Mouse (Mus musculus): ENCODE measurements around the gene Pla2g2c. TPM values are rescaled to one million over a fixed set of nuclear protein-coding genes. Genes with fewer than 3 reads are reported as not detected.
A peak's percentile ranks its signal among the peaks of the same experiment; 100 is the strongest.

Pla2g2c gene
- total RNA-seq, 4 experiments from 2014 or later: 0.17 to 0.19 TPM; not detected in 2

DNA sequence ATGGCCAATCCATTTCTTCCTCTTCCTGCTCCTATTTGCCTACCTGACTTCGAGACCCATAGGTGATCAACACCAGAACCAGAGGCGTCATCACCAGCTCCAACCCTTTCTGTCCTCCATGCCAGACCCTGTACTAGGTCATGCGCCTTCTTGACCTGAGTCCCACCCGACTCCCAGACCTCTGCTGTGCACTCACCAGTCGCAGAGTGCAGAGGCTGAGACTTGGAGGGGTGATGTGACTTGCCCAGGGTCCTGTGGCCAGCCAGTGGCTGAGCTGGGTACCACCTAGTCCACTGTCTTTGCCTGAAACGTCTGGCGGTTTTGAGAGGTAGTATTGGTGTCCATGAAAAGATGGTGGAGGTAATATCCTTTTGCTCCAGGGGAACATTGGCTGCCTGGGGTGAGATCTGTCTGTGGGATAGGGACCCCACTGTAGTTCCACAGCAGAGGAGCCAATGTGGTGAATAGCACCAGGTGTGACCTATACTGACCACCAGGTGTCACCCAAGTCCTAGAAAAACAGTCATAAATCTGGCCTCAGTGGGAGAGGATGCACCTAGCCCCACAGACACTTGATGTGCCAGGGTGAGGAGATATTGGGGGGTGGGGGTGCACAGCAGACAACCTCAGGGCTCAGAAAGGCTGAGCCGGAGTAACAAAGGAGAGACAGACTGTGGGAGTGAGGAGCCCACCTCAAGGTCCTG is 23.9 kb downstream of the Pla2g2c start:
- DNase-seq (ENCODE audit: low spot score): peak; percentile 45

DNA sequence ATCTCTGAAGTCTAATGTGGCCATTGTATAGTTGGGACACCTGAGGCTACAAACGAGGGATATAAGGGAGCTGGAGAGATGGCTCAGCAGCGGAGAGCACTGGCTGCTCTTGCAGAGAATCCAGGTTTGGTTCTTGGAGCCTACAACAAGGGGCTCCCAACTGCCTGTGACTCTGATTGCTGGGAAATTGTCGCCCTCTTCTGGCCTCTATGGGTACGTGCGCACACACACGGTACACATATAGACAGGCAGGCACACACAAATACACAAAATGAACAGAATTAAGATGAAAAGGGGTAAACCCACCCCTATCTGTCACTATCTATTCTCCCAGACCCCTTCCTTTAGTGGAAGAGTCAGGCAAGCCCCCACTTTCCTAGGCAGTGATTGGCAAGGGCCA is 28.0 kb downstream of the Pla2g2c start:
- DNase-seq (ENCODE audit: low spot score): no peak

GRCm38 (mm10) chr4:138753608-138754007 is 29.0 kb downstream of the Pla2g2c start:
- no peak for DNase-seq (ENCODE audit: low spot score)

- no peak for DNase-seq (ENCODE audit: low spot score)
Measured at GRCm38 (mm10) chr4:138754432-138754831, 29.8 kb downstream of the Pla2g2c start.

DNA sequence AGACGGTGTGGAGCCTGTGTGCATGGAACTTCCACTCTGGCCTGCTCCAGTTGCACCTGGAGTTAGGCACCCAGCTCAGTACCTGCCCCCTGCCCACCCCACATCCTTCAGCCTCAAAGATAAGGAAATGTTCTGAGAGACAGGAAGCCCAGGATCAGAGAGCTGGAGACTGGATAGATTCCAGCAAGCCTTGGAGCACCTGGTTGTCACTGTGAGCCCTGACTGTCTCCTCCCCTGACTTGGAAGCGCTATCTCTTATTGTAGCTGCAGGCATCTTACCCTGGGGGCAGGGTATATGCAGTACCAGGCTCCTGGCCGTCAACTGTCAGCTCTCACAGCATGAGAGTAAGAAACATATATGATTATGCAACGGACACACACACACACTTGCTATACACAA is 30.8 kb downstream of the Pla2g2c start:
- DNase-seq (ENCODE audit: low spot score): no peak

GRCm38 (mm10) chr4:138755983-138756382 is 31.4 kb downstream of the Pla2g2c start:
- DNase-seq (ENCODE audit: low spot score): no peak

DNA sequence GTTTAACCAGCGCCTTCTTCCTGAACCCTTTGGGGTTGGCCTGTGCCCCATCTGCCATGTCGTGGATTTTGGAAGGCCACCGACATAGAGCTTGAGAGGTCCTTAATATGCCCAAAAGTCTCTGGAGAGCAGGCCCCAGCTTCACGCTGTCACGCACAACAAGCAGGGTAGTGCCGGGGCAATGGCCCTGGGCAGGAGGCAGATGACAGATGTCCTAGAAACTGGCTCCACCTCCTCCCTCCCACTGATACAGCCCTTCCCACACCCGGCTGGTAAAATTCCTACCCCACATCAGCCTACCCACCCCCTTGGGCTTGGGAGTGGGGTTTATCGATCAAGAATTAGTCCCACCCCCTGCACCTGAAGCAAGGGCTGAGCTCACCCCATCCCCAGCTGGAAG is 32.8 kb downstream of the Pla2g2c start, which contains the start of gene Pla2g2f:
Pla2g2f (minus strand) TSS at position 211 of the 400 bp plus-strand sequence.
- no peak for DNase-seq (ENCODE audit: low spot score)

DNA sequence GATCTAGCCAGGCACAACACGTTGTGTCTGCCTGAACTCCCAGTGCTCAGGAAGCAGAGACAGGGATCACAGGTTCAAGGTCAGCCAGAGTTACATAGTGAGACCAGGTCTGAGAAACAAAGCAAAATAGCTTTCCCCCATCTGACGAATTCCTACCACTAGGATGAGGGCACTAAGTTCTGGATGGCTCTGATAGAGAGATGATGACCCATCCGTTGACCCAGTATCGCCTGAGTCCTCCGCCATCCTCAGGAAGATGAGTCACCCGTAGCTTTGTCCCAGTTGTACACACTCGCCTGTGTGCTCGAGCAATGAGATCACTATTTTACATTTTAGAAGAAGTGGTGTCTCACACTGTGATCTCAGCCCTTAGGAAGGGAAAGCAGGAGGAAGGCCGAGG is 37.7 kb downstream of the Pla2g2c start:
- DNase-seq (ENCODE audit: low spot score): no peak

- no peak for DNase-seq (ENCODE audit: low spot score)
Measured at GRCm38 (mm10) chr4:138771970-138772369, 47.4 kb downstream of the Pla2g2c start.

GRCm38 (mm10) chr4:138772386-138772785 is 47.8 kb downstream of the Pla2g2c start:
- DNase-seq (ENCODE audit: low spot score): no peak

- DNase-seq (ENCODE audit: low spot score): no peak
Measured at GRCm38 (mm10) chr4:138775435-138775834, 50.8 kb downstream of the Pla2g2c start, which contains the start of gene Pla2g2d. TSS of gene Pla2g2d (plus strand) at chr4:138775735.

DNA sequence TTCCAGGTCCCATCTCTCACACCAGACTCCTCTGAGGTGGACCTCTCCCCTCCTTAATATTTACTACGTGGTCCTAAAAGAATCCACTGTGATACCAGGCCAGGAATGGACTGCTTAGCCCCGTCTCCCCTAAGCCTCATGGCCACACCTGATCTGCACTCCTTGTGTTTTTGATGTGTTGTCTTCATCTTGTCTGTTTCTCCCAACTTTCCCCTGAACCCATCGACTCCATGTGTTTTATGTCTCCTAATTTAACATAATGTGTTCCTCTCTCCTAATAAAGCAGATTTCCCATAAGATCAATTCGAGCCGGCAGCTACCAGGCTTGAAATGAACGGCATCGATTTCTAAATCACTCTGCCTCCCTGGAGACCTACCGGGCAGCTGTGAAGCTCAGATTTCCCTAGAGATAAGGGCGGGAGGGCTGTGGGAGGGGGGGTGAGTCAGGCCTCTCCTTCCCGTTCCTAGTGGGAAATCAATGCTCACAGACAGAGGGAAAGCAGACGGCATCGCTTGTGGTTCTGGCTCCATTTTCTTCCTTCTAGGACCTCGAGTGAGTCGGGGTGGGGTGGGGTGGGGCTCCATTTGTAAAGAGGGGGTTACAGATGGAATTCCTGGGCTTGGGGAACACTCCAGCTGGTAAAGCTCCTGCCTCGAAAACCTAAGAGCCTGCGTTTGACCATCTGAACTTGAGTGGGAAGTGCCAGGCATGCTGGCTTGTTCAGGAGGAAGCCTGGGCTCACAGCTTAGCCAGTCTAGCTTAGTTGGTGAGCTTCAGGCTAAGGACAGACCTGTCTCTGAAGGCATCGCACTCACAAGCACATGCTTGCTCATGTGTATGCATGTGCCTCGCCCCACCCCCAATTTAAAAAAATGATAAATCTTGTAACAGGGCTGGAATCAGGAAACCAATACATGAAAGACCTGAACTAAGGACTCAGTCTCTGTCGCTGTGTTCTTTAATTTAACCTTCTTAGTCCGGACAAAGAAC is 53.1 kb downstream of the Pla2g2c start:
- no peak for DNase-seq (ENCODE audit: low spot score)

- DNase-seq (ENCODE audit: low spot score): no peak
Measured at GRCm38 (mm10) chr4:138780300-138780699, 55.7 kb downstream of the Pla2g2c start.

GRCm38 (mm10) chr4:138782098-138782497 is 57.5 kb downstream of the Pla2g2c start:
- no peak for DNase-seq (ENCODE audit: low spot score)

GRCm38 (mm10) chr4:138785721-138786120 is 61.1 kb downstream of the Pla2g2c start:
- DNase-seq (ENCODE audit: low spot score): no peak

DNA sequence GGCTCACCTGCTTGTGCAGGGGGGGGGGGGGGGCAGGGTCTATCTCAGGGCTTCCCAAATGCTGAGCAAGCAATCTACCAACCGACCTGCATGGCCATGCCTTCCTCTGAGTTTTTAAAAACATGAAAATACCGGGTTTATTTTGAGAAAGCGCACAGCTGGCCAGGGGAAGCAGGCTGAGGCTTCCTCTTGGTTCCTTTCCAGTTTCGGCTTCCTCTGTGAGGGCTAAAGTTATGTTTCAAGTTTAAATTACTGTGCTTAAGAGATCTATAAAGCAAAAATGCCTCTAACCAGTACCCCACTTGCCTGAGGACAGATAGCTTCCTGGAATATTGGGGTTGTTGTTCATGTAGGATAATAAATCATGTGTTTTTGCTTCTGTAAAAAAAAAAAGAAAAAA is 61.5 kb downstream of the Pla2g2c start:
- peak; percentile 44 for DNase-seq (ENCODE audit: low spot score)

- DNase-seq (ENCODE audit: low spot score): no peak
Measured at GRCm38 (mm10) chr4:138788381-138788780, 63.8 kb downstream of the Pla2g2c start.

DNA sequence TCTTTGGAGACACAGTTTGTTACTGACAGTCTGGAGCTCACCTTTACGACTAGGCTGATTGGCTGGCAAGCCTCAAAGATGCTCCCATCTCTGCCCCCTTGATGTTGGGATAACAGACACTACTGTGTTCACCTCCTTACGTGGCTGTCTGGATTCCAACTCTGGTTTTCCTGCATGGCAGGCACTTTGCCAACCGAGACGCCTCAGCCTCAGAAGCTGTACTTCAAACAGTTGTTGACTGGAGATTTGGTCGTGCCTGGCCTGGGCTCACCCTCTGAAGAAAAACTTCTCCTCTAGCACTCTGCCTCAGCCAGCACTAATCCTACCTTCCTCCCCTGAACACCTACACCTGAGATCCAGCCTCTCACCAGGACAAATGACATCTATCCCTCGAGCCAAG is 66.9 kb downstream of the Pla2g2c start:
- DNase-seq (ENCODE audit: low spot score): no peak

DNA sequence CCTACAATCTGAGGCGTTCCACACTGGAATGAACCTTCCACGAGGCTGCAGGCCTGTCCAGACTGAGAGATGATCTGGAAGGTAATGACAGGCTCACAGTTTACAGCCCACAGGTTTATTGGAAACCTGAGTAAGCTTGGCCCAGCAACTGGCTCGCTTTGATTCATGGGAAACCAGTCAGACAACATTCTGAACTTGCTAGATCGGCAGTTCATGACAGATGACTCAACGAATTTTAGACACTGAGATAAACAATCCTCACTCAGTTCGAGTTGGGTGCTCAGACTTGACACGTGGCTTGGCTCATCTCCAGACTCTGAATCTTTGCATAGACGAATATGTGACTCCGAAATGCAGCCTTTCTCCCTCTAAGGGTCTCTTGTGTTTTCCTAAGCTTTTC is 68.0 kb downstream of the Pla2g2c start:
- no peak for DNase-seq (ENCODE audit: low spot score)

DNA sequence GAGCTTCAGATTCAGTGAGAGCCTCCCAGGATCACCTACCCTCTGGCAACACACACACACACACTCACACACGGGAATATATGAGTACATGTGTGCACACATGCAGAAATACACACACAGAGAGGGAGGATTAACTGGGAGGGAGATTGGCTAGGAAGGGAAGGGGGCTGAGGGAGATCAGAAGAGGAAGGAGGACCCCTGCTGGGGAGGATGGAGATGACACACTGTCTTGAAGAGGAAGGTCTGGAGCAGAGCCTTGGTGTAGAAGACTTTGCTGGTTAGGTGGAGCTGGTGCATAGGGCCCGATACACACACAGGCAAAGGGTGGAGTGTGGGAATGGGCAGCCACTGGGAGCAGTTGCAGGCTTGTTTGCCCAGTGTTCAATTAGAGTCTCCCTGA is 68.7 kb downstream of the Pla2g2c start:
- DNase-seq (ENCODE audit: low spot score): no peak

GRCm38 (mm10) chr4:138794344-138794743 is 69.8 kb downstream of the Pla2g2c start:
- no peak for DNase-seq (ENCODE audit: low spot score)

All from heart, adult 8-10 months (tissue).